Comparison of ENCODE assay signal across 9 mouse cellular contexts in genomic region chr12:8232679-8233078, GRCm38 (mm10). TPM values are rescaled to one million over a fixed set of nuclear protein-coding genes. Genes with fewer than 3 reads are reported as not detected.
A peak's percentile ranks its signal among the peaks of the same experiment; 100 is the strongest.
DNase-seq lines count a peak whose midpoint lies in the region; ATAC-seq and TF ChIP-seq lines count a peak whose summit lies in the region.
"Had no signal": no experiment of that assay in that cellular context is flagged by ENCODE, and none has a peak within 500 bp of the region (broad histone marks: within the 10 kb centered on the region; RNA-seq: fewer than 3 reads in every experiment).

No protein-coding gene starts in this region.

- H3K36me3 ChIP-seq in heart, adult 2 months (ENCODE audit: control insufficient read depth, insufficient read depth, low read length) = no peaks in the 10 kb centered on the region
- 0 out of 2 replicates have a peak, but pooled peaks cover 6% of the 10 kb centered on the region for H3K36me3 ChIP-seq in kidney, postnatal 0 days (ENCODE audit: insufficient read depth, low read length)

- WGBS in heart, adult 2 months = 77% methylated on average over 3 of the region's 3 CpGs
- WGBS in kidney, postnatal 0 days = 83% methylated on average over 3 of the region's 3 CpGs

- no peak for TF ChIP-seq POLR2A in heart, adult 2 months (IDR thresholded peaks at IDR 0.05; ENCODE audit: insufficient read depth, low read depth, low read length)

- no peak for ATAC-seq in kidney, postnatal 0 days (replicated peaks; ENCODE audit: low FRiP score, low read depth)
- ATAC-seq in monocyte, adult 5-6 weeks (replicated peaks; ENCODE audit: insufficient number of reproducible peaks, low FRiP score, low TSS enrichment, poor library complexity, severe bottlenecking) = no peak

- intact Hi-C loops in heart, adult 2 months (cut with DNase I) = loop anchor here (1.0 to 2.0 kb wide), 2 partner anchors 173 to 242 kb away; no protein-coding TSS in a partner anchor
- intact Hi-C loops in heart, postnatal 36 days (cut with DNase I) = loop anchor here (2.0 to 5.0 kb wide), 2 partner anchors 174 to 240 kb away; no protein-coding TSS in a partner anchor

- H3K9ac ChIP-seq in heart, adult 2 months (ENCODE audit: low read depth, low read length) = no peak overlapping the region
- H3K9ac ChIP-seq in kidney, postnatal 0 days (ENCODE audit: low read depth, low read length) = no peak overlapping the region
- H3K9ac ChIP-seq: midbrain, embryonic 12.5 days had no signal

- peak; percentile 75 for TF ChIP-seq CTCF in heart, adult 2 months (IDR thresholded peaks at IDR 0.05)
- peak; percentile 70 for TF ChIP-seq CTCF in kidney, postnatal 0 days (IDR thresholded peaks at IDR 0.05; ENCODE audit: low read depth)

- H3K4me1 ChIP-seq in heart, adult 2 months (ENCODE audit: control insufficient read depth, insufficient read depth, low read length) = no peaks in the 10 kb centered on the region
- no peaks in the 10 kb centered on the region for H3K4me1 ChIP-seq in kidney, postnatal 0 days (replicated peaks; ENCODE audit: insufficient read depth, low read length)
- H3K4me1 ChIP-seq: midbrain, embryonic 12.5 days had no signal

- no peaks in the 10 kb centered on the region for H3K9me3 ChIP-seq in kidney, postnatal 0 days (replicated peaks; ENCODE audit: low read length)
- H3K9me3 ChIP-seq: midbrain, embryonic 12.5 days had no signal

- H3K79me2 ChIP-seq in heart, adult 2 months (replicated peaks; ENCODE audit: control insufficient read depth, insufficient read depth, low read length) = no peaks in the 10 kb centered on the region

- no peak for DNase-seq in heart, adult 2 months
- DNase-seq in heart, postnatal 36 days = no peak
- DNase-seq in 416B (ENCODE audit: low read depth) (peak; percentile 69), NIH3T3 (ENCODE audit: low read depth) (peak; percentile 50)
- peak; percentile 73 for DNase-seq in kidney, postnatal 0 days (ENCODE audit: low spot score)
- no peak for DNase-seq in gastrocnemius, postnatal 25 days
- no peak for DNase-seq in yolk sac, embryonic 10.5 days (ENCODE audit: low spot score)

- no peak overlapping the region for H3K27ac ChIP-seq in heart, adult 2 months
- H3K27ac ChIP-seq in kidney, postnatal 0 days = no peak overlapping the region
- H3K27ac ChIP-seq: midbrain, embryonic 12.5 days had no signal

- no peak for TF ChIP-seq EP300 in heart, adult 2 months (IDR thresholded peaks at IDR 0.05; ENCODE audit: insufficient read depth, low read depth, low read length)

- no peak overlapping the region for H3K4me3 ChIP-seq in heart, adult 2 months
- no peak overlapping the region for H3K4me3 ChIP-seq in kidney, postnatal 0 days (replicated peaks; ENCODE audit: low read depth, low read length)
- H3K4me3 ChIP-seq: midbrain, embryonic 12.5 days had no signal

- H3K4me2 ChIP-seq in kidney, postnatal 0 days (ENCODE audit: low read length) = no peak overlapping the region
- H3K4me2 ChIP-seq: midbrain, embryonic 12.5 days had no signal

- no peaks in the 10 kb centered on the region for H3K27me3 ChIP-seq in heart, adult 2 months (ENCODE audit: control insufficient read depth, insufficient read depth, low read length)
- no peaks in the 10 kb centered on the region for H3K27me3 ChIP-seq in kidney, postnatal 0 days (ENCODE audit: insufficient read depth, low read length)
- H3K27me3 ChIP-seq: midbrain, embryonic 12.5 days had no signal

RNA-seq across cellular contexts. Expression of gene Ldah, which starts 24.8 kb away (rescaled TPM):
- total RNA-seq in heart, adult 2 months (2021) = 10 to 100 TPM; 25.1 to 31.0 TPM
- 26.1 and 54.6 TPM in 2 replicates for polyA plus RNA-seq in heart, adult 2 months (2012; rRNA removed)
- total RNA-seq in heart, postnatal 36 days (2021) = 10 to 100 TPM; 26.6 to 28.5 TPM
- 49.2 and 49.4 TPM in 2 replicates for polyA plus RNA-seq in kidney, postnatal 0 days (2015; fragmentation: Nextera tagmentation; extraction: Ambion mirVana)
- total RNA-seq in gastrocnemius, postnatal 25 days (2021) = 10 to 100 TPM in 1 of 2 experiments, 1 to 10 TPM in 1; 8.7 to 12.4 TPM
- total RNA-seq in monocyte, adult 5-6 weeks (2017) = 29.8 to 43.5 TPM (median 36.6 TPM) in 3 replicates

Comparison
In these comparisons a context has a peak if more than half of its experiments do, and no peak if none do; other contexts are left out.
1. DNase-seq: peak in 416B (single experiment), NIH3T3 (single experiment) and kidney, postnatal 0 days (single experiment); none in heart, adult 2 months (0 of 2), heart, postnatal 36 days (0 of 2), gastrocnemius, postnatal 25 days (single experiment) and yolk sac, embryonic 10.5 days (single experiment).